Mouse (Mus musculus): ENCODE data around the gene Zfp563. TPM values are rescaled to one million over a fixed set of nuclear protein-coding genes. Genes with fewer than 3 reads are reported as not detected.

The Zfp563 gene
- total RNA-seq (2021), result 10 to 100 TPM; 17.8 to 18.8 TPM

- DNase-seq (ENCODE audit: extremely low spot score in 1 of 2, low spot score in 2 of 2), result peak; percentile 90 to 95
- intact Hi-C loops (cut with DNase I), result no loop called here
These were observed at the start of gene Zfp563 for GRCm38 (mm10) chr17:33089220-33089949. Gene Zfp563, plus strand, starts transcription at chr17:33089310.

GRCm38 (mm10) chr17:33058791-33059190 lies 30.3 kb upstream of the Zfp563 start:
- no peak for DNase-seq (ENCODE audit: extremely low spot score in 1 of 2, low spot score in 2 of 2)
- intact Hi-C loops (cut with DNase I), result no loop called here

DNA sequence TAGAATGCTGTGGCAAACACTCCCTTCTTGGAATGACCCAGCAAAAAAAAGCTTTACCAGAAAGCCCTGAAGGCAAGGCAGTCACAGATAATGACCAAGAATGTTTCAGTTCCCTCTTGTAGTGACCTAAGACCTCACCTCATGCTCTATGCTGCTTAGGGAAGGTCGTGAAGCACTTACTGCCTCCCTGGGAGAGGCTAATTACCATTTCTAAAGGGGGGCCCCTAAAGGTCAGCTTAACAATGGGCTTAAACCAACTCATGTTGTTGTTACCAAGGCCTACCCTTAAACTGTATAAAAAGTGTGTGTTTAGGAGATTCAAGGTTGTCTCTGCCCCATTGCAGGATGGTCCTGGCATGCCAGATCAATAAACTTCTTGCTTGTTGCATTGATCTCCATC lies 26.1 kb upstream of the Zfp563 start:
- intact Hi-C loops (cut with DNase I), result no loop called here
- no peak for DNase-seq (ENCODE audit: extremely low spot score in 1 of 2, low spot score in 2 of 2)

DNA sequence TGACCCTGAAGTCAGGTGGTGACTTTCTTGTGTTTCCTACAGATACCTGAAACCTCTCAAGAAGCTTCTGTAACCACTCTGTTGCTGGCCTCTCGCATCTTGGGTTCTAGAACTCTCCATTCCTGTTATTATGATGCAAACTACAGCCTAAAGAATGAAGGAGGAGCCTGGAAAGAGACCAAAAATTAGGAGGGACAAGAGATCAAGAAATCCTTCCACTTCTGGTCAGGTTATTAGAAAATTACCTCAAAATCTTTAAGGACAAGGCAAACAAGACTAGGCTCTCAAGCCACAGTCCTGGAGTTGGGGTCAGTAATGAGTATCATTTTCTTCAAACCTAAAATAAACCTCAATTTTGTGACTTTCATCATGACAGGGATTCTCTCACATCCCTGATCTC lies 21.2 kb upstream of the Zfp563 start, which contains the start of gene 4921501E09Rik:
TSS of gene 4921501E09Rik (minus strand) at position 101 of the 400 bp plus-strand sequence.
- no peak for DNase-seq (ENCODE audit: extremely low spot score in 1 of 2, low spot score in 2 of 2)
- intact Hi-C loops (cut with DNase I), result no loop called here

DNA sequence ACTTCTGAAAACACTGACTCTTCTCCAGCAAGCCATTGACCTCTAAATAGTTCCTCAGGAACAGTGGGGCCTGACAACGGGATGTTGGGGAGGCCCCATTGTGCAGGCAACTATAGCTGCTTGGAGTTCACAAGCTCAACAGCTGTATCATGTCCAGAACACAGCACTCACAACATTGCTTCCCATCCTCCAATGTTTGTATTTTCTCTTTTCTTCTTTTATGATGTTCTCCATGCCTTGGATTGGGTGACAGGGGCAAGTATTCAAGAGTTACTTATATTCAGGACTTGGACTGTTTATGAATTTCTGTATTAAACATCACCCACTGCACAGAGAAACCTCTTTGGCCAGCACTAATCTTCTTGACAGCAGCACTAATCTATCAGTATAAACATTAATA lies 2.5 kb downstream of the Zfp563 start:
- intact Hi-C loops (cut with DNase I), result no loop called here
- DNase-seq (ENCODE audit: extremely low spot score in 1 of 2, low spot score in 2 of 2), result no peak

DNA sequence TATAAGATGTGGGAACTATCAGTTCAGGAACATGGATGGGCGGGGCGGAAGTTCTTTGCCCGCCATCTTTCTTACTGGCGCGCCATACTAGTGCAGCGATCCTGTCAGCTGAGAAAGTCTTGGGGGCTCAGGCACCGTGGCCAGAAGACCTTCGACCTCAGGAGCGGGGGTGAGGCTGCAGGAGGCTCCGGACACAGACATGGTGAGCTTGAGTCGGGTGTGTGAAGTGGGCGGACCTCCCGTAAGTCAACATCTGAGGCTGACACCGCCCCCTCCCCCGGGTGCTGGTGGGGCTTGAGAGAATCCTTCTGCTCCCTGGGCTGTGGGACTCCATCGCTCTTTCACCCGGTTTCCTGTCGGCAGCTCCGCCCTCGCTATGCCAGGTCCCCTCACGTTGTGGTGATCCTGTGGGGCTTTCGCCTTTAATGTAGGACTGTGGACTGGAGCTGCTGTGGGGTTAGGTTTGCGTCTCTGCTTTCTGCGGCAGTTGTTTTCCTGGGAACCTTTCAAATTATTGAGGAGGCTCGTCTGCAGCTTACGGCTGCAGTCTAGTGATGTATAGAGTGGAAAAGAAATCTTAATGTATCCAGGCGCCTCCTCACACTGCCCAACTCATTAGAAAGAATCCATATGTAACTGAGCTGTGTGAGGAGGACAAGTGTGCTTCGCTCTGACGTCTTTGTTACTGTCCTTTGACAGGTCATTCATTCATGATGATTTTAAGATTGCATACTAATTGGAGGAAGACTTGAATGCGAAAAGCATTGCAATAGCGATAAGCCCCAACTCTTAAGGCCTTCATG lies 3.5 kb downstream of the Zfp563 start:
- intact Hi-C loops (cut with DNase I), result no loop called here
- DNase-seq (ENCODE audit: extremely low spot score in 1 of 2, low spot score in 2 of 2), result peak; percentile 79 to 88

GRCm38 (mm10) chr17:33097396-33097795 lies 8.3 kb downstream of the Zfp563 start:
- DNase-seq (ENCODE audit: extremely low spot score in 1 of 2, low spot score in 2 of 2), result no peak
- intact Hi-C loops (cut with DNase I), result no loop called here

- intact Hi-C loops (cut with DNase I), result no loop called here
- DNase-seq (ENCODE audit: extremely low spot score in 1 of 2, low spot score in 2 of 2), result no peak
These were observed 35.4 kb downstream of the Zfp563 start for GRCm38 (mm10) chr17:33124546-33124945.

- no peak for DNase-seq (ENCODE audit: extremely low spot score in 1 of 2, low spot score in 2 of 2)
- intact Hi-C loops (cut with DNase I), result no loop called here
These were observed 37.1 kb downstream of the Zfp563 start for GRCm38 (mm10) chr17:33126257-33126656.

DNA sequence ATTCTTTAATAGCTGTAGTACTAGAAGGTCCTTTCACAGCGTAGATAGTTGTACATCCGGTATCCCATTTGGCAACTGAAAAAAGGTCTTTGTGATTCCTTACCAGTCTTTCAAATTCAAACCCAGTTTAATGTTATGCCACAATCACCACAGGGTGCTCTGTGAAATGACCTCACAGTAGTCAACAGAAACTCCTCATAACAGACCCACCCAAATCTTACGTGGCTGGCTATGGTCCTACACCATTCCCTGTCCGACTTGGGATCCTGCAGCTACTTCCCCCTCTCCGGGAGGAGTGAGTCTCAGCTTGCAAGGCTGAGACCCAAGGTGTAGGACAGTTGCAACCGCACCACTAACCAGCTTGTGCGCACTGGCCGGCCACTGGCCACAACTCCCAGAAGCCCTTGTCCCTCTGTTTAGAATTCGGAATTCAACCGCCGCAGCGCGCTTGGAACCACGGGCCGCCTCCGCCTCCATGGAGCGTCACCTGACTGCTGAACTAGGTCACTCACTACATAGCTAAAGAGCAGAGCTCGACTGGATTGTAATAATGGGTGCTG lies 50.2 kb downstream of the Zfp563 start, which contains the start of gene Morc2b:
TSS of gene Morc2b (minus strand) at position 423 of the 560 bp plus-strand sequence.
- intact Hi-C loops (cut with DNase I), result no loop called here
- DNase-seq (ENCODE audit: extremely low spot score in 1 of 2, low spot score in 2 of 2), result no peak

Other genes with a start within 250 kb of the Zfp563 start
- gene Zfp870, start 197.7 kb upstream of the Zfp563 start, total RNA-seq (2021), result 1 to 10 TPM; 8.4 to 8.6 TPM
- gene Cyp4f14, start 172.0 kb upstream of the Zfp563 start, total RNA-seq (2021), result 1 to 10 TPM; 1.5 to 1.6 TPM
- 10 to 100 TPM in 1 of 2 experiments, 1 to 10 TPM in 1; 9.5 to 10.0 TPM for gene Cyp4f13, start 141.9 kb upstream of the Zfp563 start, total RNA-seq (2021)
- gene Zfp472, start 123.5 kb upstream of the Zfp563 start, total RNA-seq (2021), result 1 to 10 TPM; 4.3 to 5.5 TPM
- 10 to 100 TPM; 15.6 to 15.7 TPM for gene Zfp952, start 96.2 kb upstream of the Zfp563 start, total RNA-seq (2021)
- 10 to 100 TPM; 22.1 to 26.9 TPM for gene Zfp763, start 55.9 kb upstream of the Zfp563 start, total RNA-seq (2021)
- gene 4921501E09Rik, start 21.3 kb upstream of the Zfp563 start, total RNA-seq (2021), result not detected
- gene Morc2b, start 50.4 kb downstream of the Zfp563 start, total RNA-seq (2021), result under 1 TPM; 0.62 to 0.97 TPM
- not detected for gene Olfr55, start 79.1 kb downstream of the Zfp563 start, total RNA-seq (2021)
- not detected for gene Olfr239, start 102.0 kb downstream of the Zfp563 start, total RNA-seq (2021)
- under 1 TPM; 0.55 to 0.60 TPM for gene Olfr1564, start 132.4 kb downstream of the Zfp563 start, total RNA-seq (2021)
- 10 to 100 TPM; 14.0 to 14.5 TPM for gene Zfp955a, start 165.8 kb downstream of the Zfp563 start, total RNA-seq (2021)
- gene Olfr63, start 175.4 kb downstream of the Zfp563 start, total RNA-seq (2021), result not detected
- 10 to 100 TPM; 24.1 to 24.9 TPM for gene Zfp955b, start 200.2 kb downstream of the Zfp563 start, total RNA-seq (2021)